Mouse (Mus musculus) spleen, postnatal 36 days (tissue): ENCODE measurements around the gene Flvcr1.
"Not testable (repeated sequence)": the region's sequence is repeated elsewhere in the genome, so short reads cannot be mapped to it uniquely, and the experiment has no call there.

Experiments
- DNase-seq, 2 experiments: peaks; one replicate each; pipeline ENCODE4 v3.0.0; 2022; ENCODE audit warnings: low spot score in 2 of 2, mixed read lengths in 1 of 2

Flvcr1 gene

DNA sequence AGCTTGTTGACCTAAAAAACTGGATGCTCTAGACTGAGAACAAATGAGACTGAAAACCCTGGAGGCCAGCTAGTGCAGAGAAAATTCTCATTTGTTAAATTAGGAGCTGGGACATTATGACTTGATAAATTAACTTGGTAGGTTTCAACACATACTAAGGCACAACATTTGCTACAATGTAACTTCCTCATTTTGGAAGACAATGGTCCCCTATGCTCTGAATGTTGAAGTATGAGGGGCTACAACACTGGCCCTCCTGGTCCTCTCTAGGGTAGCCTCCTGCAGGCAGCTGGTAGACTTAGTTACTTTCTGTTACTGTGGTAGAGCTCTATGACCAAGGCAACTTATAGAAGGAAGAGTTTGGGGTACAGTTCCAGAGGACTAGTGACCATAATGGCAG lies 15.4 kb upstream of the Flvcr1 start:
- DNase-seq = no peak

DNA sequence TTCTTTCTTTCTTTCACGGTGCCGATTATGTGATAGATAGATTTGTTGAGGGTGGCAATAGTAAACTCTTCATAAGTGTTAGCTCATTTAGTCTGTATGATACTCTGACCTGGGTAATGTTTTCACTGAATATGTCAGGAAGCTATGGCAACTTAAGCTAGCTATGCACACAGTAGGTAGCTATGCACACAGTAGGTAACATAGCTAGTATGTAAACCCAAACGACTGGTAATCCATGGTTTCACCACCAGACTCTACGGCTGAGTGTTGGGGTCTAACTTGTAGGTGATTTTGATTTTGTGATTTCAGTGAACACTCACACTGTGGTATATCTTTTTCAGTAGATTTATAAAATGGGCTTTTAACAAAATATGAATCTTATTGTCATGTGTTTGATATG lies 12.0 kb upstream of the Flvcr1 start:
- DNase-seq = no peak

DNA sequence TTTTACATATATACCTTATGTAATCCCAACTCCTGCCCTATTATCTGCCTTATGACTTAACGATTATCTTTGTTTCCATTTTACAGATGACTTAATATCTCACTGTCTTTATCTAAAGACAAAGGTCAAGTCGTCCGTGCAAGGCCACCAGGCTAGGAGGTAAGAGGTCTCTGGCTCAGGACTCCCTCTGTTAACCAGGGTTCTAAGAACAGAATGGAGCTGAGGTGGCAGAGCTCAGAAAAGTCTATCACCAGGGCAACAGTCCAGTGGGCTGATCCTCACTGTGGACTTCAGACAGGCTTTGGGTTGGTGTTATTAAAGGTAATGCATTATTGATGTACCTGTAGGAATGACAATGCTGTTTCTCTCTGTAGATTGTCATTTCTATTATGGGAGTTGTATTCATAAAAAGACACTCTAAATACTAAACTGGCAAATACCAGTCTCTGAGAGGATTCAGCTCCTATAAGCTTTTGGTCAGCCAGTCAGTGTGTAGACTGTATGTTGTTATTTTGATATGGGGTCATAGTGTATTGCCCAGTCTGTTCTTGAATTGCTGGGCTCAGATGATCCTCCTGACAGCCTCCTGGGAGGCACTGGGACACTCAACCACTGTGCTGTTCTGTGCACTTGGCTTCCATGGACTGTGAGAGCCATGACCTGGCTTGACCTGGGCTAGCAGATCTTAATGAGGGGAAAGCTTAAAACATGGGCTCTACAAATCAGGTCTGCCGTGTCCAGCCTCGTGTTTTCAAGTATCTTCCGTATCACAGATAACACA lies 10.8 kb upstream of the Flvcr1 start, which contains the start of gene Spata45:
Spata45 (plus strand) TSS at position 86 of the 781 bp plus-strand sequence.
- no peak for DNase-seq

DNA sequence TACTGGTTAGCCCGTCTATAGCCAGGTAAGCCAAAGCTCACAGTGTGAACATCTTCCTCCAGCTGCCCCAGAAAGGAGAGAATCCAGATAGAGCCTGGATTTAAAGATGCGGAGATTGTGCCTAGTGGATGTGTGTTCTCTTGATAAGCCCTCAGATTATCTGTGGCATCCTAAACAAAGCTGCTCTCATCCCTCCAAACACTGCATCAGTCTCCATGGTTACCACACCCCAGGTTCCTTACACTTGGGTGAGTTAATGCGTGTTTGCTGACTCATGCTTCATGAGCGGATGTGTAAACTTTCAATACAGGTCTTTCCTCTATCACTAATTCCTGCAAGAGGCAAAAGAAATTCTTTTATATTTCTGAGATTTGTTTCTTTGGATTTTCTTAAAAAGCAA lies 9.7 kb upstream of the Flvcr1 start:
- no peak for DNase-seq

DNA sequence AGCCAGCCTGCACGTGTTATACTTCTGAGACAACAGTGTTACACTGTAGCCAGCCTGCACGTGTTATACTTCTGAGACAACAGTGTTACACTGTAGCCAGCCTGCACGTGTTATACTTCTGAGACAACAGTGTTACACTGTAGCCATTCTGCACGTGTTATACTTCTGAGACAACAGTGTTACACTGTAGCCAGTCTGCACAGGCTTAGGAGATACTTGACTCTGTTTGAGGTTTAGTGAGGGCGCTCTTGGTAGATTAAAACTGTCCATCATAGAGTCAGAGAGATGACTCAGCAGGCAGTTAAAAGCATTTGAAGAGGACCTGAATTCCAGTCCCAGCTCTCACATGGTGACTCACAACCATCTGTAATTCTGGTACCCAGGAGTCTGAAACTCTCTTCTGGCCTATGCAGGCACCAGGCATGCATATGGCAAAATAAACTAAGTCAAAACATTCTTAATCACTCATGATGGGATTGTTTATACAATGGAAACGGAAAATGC lies 5.0 kb upstream of the Flvcr1 start:
- DNase-seq = not testable (repeated sequence)

DNA sequence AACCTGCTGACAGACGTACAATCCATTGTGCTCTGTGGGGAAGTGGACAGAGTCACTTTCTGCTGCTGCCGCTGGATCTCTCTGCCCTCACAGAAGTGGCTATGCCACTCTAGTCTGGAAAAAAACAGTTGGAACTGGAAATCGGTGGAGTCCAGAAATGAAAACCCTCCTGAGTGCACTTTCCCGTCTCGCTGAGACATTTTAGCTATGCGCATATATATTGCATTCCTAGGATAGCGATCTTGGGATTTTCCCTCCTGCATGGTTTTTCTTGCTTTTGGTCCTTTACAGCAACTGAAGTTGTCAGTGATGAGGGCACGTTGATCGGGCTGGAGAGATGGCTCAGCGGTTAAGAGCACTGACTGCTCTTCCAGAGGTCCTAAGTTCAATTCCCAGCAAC lies 4.2 kb upstream of the Flvcr1 start:
- DNase-seq = no peak

DNA sequence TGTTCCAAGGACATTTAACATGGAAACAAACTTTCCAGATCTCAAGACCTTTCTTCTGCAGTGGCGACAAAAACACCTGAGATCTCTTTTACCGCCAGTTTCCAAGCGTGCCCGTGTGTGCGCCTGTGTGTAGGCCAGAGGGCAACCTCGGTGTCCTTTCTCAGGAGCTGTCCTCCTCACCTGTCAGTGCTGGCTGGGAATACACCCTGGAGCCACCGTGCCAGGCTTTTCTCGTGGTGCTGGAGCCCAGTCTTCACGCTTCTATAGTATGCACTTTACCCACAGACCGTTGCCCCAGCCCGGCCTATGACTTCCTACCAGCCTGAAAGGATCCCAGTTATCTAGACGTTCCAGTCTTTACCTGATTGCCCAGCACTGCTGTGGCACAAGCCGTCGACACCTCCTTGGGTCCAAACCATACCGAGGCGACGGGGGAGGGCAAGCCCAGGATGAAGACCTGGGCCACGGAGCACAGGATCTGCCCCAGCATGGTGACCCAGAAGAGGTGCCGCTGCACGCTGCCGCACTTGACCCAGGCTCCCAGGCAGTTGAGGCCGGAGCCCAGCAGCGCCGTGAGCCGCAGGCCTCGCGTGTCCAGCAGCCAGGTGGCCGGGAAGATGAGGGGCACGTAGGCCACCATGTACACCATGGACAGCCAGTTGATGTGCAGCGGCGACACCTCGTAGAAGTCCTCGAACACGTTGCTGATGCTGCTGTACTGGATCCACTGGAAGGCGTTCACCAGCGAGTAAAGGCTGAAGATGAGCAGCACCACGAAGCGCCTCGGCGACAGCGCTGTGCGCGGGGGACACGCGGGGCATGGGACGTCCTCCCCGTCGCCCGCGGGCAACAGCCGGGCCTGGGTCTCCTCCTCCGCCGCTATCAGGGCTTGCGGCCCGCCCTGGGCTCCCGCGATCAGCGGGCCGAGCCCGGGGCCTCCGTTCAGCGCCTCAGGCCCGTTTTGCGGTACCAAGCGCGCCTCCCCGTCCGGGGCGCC lies 644 bp downstream of the Flvcr1 start:
- DNase-seq = peak in 1 of 2 experiments; percentile 6

DNA sequence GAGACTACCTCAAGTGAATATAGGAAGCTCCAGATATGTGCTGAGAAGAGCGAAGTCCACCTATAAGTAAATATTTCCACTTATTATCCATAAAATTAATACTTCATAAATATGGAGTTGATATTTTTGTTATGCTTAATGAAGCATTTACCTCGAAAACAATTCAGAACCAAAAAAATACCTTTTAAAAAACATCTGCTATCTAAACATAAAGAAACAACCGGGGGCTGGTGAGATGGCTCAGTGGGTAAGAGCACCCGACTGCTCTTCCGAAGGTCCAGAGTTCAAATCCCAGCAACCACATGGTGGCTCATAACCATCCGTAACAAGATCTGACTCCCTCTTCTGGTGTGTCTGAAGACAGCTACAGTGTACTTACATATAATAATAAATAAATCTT lies 2.2 kb downstream of the Flvcr1 start:
- DNase-seq = not testable (repeated sequence)

DNA sequence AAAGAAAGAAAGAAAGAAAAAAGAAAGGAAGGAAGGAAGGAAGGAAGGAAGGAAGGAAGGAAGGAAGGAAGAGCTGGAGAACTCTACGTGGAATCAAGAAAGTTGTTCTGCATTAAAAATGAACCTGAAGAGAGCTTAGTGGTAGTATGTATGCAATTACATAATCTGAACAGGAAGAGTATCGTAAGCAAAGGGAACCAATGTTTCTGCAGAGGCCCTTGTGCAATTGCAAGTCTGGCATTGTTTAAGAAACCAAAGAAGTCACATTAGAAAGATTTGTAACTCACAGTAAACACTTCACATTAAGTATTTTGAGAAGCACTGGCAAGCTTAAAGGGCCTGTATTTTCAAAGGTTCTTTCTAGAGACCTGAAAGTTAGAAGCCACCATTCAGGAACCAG lies 2.8 kb downstream of the Flvcr1 start:
- no peak for DNase-seq

DNA sequence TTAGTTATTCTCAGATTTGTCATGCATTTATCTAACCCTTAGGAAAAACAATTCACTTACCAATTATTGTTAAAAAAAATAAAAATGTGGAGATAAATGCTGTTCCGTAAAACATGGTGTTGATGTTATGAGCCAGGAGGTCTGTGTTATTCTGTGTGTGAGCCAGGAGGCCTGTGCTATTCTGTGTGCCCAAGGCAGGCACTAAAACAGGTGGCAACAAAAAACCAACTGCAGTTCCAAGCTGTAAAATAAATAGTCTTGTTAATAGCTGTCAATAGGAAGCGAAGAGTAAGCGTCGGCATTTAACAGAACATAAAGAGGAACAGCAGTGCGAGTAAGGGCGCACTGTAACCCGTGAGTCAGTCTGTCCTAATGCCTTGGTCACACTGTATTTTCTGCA lies 4.9 kb downstream of the Flvcr1 start:
- no peak for DNase-seq

DNA sequence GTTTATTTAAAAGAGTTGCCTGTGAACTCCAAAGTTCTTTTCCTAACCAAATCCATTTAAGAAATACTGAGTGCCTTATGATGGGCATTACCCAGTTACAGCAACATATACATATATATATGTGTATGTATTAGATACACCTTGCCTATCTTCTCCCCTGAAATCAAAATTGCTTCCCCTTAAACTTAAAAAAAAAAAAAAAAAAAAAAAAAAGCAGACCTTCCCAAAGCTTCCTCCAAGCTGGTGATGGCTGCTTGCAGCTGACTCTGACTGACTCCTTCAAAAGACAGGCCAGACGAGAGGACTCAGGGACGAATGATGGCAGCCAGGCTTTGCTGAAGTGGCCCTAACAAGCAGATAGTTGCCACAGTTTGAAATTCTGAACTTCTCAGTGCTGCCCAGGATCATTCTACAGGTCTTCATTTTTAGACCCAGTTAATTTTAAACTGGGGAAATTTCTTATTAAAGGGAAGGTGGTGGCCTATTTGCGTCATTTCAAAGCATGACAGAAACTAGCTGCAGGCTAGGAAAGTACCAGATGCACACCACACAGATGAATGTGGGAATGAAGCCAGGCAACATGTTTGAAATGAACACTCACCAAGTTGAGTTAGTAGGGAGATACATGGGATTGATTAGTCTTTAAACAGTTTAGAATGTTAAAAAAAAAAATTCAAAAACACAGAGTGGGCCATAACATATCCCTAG lies 5.6 kb downstream of the Flvcr1 start:
- no peak for DNase-seq

DNA sequence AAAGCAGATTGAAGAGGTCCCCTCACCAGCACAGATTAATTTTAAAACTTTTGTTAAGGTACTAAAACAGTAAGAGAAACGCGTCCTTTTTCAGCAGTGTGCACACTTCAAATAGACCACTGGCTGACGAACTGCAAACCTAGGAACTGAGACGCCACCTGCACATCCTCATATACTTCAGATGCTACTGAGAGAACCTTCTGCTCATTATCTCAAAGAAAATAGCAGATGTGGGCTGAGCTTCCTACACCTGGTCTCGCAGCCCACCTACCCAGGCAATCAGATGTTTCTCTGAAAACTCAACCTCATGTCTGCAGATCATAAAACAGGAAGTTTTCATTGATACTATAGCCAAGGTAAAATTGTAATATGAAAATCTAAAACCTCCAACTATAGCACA lies 6.2 kb downstream of the Flvcr1 start:
- DNase-seq = no peak

DNA sequence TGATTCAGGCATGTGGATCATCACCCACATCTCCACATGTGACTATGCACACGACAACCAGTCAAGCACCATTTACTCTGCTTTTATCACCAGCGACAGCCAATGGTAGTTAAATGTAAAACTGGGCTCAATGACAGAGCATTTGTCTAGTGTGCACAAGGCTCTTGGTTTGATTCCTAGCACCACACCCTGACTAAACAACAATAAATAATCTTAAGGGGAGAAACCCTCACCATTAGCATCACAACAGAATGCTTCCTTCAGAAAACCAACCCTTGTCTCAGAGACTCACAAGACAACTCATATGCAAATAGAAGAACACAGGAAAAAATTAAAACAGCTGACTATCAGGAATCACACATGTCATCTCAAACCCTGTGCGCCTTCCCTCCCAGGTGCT lies 11.7 kb downstream of the Flvcr1 start:
- DNase-seq = no peak

DNA sequence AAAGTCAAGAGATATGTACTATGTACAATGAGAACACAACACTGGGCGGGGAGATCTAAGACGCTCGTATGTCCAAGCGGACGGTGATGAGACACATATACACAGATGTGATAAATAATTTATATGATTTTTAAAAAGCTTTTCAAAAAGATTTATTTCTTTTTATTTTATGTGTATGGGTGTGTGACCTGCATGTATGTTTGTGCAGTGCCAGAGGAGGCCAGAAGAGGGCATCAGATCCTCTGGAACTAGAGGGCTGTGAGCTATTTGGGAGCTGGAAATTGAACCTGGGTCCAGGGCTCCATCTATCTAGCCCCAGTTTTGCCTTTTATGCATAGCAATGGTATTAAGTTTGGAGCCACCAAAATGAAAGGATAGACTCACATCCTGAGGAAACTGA lies 17.3 kb downstream of the Flvcr1 start:
- no peak for DNase-seq

DNA sequence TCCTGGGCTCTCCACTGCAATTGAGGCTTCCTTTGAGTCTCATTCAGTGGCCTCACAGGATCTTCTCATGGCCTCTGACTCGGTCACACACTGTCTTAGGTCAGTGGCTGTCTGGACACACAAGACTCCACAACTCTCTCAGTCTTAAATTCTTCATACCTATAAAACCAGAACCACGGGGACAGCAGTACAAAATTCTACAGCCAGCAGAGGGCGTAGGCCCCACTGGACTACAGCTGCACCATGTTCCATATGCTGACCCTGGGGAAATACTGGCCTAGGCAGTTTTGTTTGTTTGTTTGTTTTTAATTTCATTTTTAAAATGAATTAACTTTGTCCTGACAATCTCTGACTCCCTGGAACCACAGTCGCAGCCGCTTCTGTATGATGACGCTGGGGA lies 23.8 kb downstream of the Flvcr1 start:
- no peak for DNase-seq

DNA sequence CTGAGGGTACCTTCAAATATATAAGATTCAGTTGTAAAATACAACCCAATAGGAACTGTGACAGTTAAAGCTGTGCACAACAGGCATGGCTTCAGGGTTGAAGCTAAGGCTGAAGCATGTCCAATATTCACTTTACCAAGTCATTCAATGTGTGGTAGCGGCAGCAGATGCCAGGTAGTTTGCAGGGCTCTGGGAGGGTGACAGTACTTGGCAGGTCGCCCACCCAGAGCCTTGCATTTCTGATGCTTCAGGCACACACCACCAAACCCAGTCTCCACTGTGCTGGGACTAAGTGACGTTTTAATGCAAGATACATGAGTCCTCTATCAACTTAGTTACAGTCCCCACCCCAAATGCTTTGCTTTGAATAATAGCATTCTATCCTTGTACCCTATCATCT lies 25.3 kb downstream of the Flvcr1 start:
- no peak for DNase-seq

DNA sequence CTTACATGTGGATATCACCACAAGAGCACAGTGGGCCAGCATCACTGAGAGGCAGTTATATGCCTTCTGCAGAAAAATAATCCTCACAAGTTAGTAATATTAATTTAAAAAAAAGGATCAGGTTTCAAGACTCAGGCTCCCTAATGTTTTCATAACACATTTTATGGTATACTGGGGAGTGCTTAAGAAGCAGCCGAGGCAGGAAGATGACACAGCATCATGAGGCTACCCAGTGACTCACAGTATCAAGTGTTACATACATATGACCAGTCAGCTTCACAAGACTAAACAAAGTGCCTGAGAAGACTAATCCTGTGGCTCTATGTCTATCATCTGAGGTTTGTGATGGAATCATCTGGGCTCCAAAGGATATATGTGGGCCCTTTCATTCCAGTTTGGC lies 27.9 kb downstream of the Flvcr1 start:
- DNase-seq = no peak

DNA sequence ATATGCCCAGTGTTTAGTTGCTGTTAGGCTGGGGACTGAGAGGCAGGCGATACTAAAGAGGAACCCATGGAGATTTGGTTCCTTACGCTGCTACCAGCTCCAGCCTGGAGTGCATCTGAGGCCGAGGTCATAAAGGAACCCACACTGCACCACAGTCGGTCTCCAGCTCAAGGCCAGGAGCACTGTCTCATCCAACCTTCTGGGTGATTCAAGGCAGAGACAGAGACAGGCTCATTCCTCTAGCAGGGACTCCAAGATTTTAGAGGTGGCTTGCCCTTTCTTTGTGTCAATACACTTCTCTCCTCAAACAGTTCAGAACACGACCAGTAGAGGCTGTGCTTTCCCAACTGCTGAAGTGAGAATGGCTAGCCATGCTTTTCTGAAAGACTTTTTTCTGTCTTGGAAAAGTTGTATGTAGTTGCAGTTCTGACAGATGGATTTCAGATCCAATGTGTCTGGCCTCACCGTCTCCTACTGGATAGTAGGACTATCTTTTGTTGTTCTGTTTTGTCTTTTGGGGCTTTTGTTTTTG lies 29.5 kb downstream of the Flvcr1 start:
- no peak for DNase-seq

DNA sequence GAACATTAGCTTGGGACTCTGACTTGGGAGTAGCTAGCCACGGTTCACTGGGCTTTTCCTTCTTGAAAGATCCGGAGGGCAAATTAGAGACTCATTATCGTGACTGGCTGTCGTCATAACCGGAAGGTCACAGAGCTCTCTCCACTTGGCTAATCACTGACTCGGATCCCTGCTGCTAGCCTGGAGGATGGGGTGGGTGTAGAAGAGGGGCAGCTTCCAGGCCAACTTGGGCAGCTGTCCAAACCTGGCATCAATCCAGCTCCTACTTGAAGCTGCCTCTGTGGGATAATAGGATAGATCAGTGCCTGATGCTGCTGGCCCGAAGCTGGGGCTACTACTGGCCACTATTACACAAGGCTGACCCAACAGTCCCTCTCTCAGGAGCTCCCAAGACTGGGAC lies 30.4 kb downstream of the Flvcr1 start:
- DNase-seq = no peak

DNA sequence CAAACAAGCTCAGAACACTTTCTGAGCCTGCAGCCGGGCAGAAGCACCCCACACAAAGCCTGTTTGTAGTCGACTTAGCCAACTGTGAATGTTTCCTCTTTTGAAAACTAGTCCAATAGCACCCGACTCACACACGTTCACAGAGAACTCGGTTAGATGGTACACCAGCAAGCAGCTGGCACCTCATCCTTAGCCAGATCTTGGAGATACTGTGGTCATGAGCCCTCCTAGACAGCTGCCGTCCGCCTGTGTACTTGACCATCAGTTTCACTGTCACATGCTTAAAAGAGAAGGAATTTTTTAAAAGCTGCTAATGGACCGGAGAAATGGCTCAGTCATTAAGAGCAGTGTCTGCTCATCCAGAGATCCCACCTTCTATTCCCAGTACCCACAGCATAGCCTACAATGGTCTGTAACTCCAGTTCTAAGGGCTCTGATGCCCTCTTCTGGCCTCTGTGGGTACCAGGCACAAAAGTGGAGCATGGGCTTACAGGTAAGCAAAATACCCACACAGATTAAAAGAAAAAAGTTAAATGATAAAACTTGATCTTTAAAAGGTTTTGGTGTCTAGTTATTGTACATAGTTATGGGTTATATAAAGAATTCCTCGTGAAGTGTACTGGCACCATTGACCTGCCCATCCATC lies 36.4 kb downstream of the Flvcr1 start:
- DNase-seq = no peak

DNA sequence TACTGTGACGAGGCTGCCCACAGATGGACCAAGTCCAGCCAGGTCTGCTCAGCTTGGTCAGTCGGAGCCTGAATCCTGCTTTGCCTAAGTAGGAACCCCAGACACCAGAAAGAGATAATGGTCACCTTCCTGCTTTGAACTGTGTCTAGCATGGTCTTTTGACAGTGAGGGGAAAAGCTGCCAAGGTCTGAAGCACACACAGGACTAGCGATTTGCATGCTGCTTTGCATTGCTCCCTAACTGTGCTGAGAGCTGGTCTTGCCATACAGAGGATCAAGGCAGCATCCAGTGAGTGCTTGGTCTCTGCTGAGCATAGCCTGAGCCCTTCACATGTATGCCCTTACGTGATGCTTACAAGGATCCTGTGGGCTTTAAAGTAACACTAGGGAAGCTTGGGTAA lies 44.5 kb downstream of the Flvcr1 start:
- peak; percentile 34 to 41 for DNase-seq
